Mouse (Mus musculus) hindbrain, embryonic 15.5 days (tissue): ENCODE measurements around the gene Arl5c. TPM values are rescaled to one million over a fixed set of nuclear protein-coding genes. Genes with fewer than 3 reads are reported as not detected.

ENCODE experiments used
- ATAC-seq: fragments of 200-750 bp; cut with Nextera tagmentation; 2 replicates; pipeline ENCODE4 v1.8.0; 2017; ENCODE audit warnings: low read depth, moderate number of reproducible peaks, moderate TSS enrichment; ENCODE audit not compliant: low FRiP score
- H3K27ac ChIP-seq: fragments of 300-500 bp; sonication (generic); replicated peaks from 2 replicates; pipeline ENCODE4 v1.5.1; 2015; ENCODE audit warnings: mild to moderate bottlenecking, inconsistent platforms
- H3K27me3 ChIP-seq: fragments of 300-500 bp; sonication (generic); 2 replicates; pipeline ENCODE4 v1.6.1; 2015; ENCODE audit warnings: control low read depth, inconsistent platforms
- H3K36me3 ChIP-seq: fragments of 300-500 bp; sonication (generic); 2 replicates; pipeline ENCODE4 v1.6.1; 2015; ENCODE audit warnings: control low read depth, inconsistent platforms
- H3K4me1 ChIP-seq: fragments of 300-500 bp; sonication (generic); replicated peaks from 2 replicates; pipeline ENCODE4 v1.6.1; 2015; ENCODE audit warnings: control low read depth, inconsistent platforms
- H3K4me2 ChIP-seq: fragments of 300-500 bp; sonication (generic); 2 replicates; pipeline ENCODE4 v1.6.1; 2015; ENCODE audit warnings: moderate library complexity, mild to moderate bottlenecking, inconsistent platforms
- H3K4me3 ChIP-seq: fragments of 300-500 bp; sonication (generic); 2 replicates; pipeline ENCODE4 v1.5.1; 2015; ENCODE audit warnings: mild to moderate bottlenecking, inconsistent platforms
- H3K9ac ChIP-seq: fragments of 300-500 bp; sonication (generic); 2 replicates; pipeline ENCODE4 v1.6.1; 2015; ENCODE audit warnings: inconsistent platforms
- H3K9me3 ChIP-seq: fragments of 300-500 bp; sonication (generic); 2 replicates; pipeline ENCODE4 v1.6.1; 2016; ENCODE audit warnings: control low read depth, inconsistent platforms
- WGBS: fragments of 180-500 bp; shearing (Covaris S2); methylation state at CpG from one replicate; pipeline ENCODE4 v1.1.7; 2015; 5-methylcytosine and 5-hydroxymethylcytosine counted together
- polyA plus RNA-seq: library from polyadenylated mRNA; unstranded; fragments of >200 nt; fragmentation: Nextera tagmentation; extraction: Ambion mirVana; gene quantifications from 2 replicates; pipeline ENCODE4 v1.2.1, GENCODE M21; 2015

The Arl5c gene
- polyA plus RNA-seq, 1 experiment from 2014 or later, result 12.9 TPM

DNA sequence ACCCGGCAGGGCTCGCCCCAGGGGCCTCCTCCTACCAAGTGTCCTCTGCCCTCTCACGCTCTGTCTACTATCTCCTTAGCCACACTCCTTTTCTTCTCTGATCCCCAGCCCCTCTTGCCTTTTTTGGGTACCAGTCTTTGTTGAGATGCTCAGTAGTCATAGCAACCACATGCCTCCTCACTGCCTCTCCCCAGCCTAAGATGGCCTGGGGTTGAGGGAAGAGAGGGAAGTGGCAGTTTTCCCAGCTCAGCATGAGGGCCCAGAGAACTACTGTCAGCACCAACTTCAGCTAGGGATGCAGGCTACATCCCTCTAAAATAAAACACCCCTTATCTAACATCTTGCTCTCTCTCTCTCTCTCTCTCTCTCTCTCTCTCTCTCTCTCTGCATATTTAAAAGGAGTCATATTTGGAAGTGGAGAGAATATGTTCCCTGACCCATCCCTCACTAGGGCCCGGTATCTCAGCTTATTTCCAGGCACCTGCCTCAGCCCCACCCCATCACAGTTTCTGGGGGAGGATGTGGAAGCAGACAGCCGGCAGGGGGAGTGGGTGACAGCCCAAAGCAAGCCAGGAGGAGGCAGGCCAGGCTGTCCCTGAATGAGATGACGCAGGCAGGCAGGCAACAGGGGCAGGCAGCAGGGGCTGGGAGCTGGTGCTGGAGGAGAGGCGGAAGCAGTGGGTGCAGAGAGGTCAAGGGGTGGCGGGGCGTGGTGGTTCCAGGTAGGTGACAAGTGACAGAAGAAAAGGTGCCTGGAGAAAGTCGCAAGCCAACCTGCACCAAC lies 23.1 kb upstream of the Arl5c start:
- no peaks in the 10 kb centered on the region for H3K9me3 ChIP-seq
- 24% methylated on average over 10 of the region's 10 CpGs for WGBS
- no peaks in the 10 kb centered on the region for H3K27me3 ChIP-seq
- H3K9ac ChIP-seq, result no peak overlapping the region
- H3K27ac ChIP-seq, result peak overlapping the region; percentile 66
- H3K4me3 ChIP-seq, result no peak overlapping the region
- peaks cover 38% of the 10 kb centered on the region for H3K36me3 ChIP-seq
- H3K4me2 ChIP-seq, result peak overlapping the region; percentile 82
- ATAC-seq, result no peak
- H3K4me1 ChIP-seq, result peaks cover 40% of the 10 kb centered on the region

DNA sequence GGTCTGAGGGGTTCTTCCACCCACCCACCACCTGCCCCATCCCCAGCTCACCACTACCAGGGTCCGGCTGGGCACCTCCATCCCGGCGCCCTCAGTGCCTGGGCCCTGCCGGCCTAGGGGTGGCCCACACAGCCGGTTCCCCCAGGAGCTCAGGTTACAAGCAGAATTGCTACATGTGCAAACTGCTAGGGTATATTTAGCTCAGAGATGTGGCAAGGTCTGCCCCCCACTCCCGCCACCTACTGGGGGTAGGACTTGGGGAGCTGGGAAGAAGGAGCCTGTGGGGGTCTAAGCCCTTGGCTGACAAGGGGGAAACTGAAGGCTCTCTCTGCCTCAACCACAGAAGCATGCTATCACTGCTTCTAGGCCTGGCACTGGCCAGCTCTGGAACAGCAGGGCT lies 22.2 kb upstream of the Arl5c start:
- Histone ChIP-seq H3K4me3 (no peak overlapping the region), H3K4me1 (peaks cover 36% of the 10 kb centered on the region), H3K36me3 (peaks cover 44% of the 10 kb centered on the region), H3K9me3 (no peaks in the 10 kb centered on the region), H3K27me3 (no peaks in the 10 kb centered on the region), H3K4me2 (no peak overlapping the region), H3K9ac (no peak overlapping the region), H3K27ac (no peak overlapping the region)
- WGBS, result 84% methylated on average over 6 of the region's 6 CpGs
- ATAC-seq, result no peak

DNA sequence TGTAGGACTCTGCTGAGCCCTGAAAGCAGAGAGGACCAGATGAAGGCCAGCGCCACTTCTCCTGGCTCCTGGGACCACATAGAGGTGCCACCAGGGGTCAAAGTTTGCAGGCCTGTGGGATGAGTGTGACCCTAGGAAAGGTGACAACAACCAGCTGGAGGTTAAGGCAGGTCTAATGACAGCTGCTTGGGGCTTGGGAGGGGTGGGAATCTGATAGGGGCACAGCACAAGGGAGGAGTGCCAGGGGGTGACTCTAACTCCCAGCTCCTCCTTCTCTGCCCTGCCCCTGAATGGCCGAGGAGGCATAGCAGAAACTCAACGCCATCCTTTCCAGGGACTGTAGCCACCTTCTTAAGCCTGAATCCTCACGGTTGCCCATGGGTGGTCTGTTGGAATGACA lies 20.8 kb upstream of the Arl5c start:
- peaks cover 47% of the 10 kb centered on the region for H3K36me3 ChIP-seq
- WGBS, result 80% methylated on average over 4 of the region's 4 CpGs
- no peaks in the 10 kb centered on the region for H3K27me3 ChIP-seq
- ATAC-seq, result no peak
- H3K9ac ChIP-seq, result no peak overlapping the region
- H3K4me1 ChIP-seq, result peaks cover 32% of the 10 kb centered on the region
- no peak overlapping the region for H3K4me3 ChIP-seq
- no peak overlapping the region for H3K27ac ChIP-seq
- H3K9me3 ChIP-seq, result no peaks in the 10 kb centered on the region
- no peak overlapping the region for H3K4me2 ChIP-seq

DNA sequence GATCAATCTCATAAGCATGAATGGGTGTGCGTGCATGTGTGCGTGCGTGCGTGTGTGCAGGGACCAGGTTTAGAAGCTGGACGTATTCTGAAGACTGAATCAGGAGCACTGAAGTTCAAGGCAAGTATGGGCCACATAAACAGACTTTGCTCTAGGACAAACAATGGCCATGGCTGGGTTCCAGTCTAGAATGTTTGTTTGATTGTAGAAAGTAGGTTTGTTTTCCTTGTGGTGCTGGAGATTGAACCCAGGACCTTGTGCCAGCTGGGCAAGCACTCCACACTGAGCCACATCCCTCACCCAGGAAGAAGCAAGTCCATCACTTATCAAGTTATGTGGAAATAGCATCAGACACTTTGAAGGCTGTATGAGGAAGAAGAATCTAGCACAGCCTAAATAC lies 20.2 kb upstream of the Arl5c start:
- Histone ChIP-seq H3K36me3 (peaks cover 50% of the 10 kb centered on the region), H3K9ac (no peak overlapping the region), H3K4me3 (no peak overlapping the region), H3K4me2 (no peak overlapping the region), H3K27me3 (no peaks in the 10 kb centered on the region), H3K27ac (no peak overlapping the region), H3K4me1 (peaks cover 26% of the 10 kb centered on the region), H3K9me3 (no peaks in the 10 kb centered on the region)
- ATAC-seq, result no peak
- WGBS, result 90% methylated on average over 5 of the region's 5 CpGs

DNA sequence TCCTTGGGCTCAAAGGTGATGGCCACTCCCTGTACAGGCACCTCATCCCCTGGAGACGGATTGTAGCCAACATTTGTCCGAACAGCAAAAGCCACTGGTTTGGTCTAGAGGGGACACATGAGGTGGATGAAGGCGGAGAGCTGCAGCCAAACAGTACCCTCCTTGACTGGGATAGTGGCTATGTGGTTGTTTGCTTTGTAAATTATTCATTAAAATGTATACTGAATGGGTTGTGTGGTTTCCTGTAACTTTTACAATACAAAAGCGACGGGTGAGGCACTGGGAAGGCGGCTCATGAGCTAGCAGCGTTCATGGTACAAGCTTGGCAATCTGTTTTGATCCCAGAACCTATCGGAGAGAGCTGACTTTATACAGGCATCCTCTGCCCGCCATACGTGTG lies 16.9 kb upstream of the Arl5c start:
- Histone ChIP-seq H3K4me1 (no peaks in the 10 kb centered on the region), H3K4me3 (no peak overlapping the region), H3K36me3 (peaks cover 70% of the 10 kb centered on the region), H3K9ac (no peak overlapping the region), H3K4me2 (no peak overlapping the region), H3K27me3 (no peaks in the 10 kb centered on the region), H3K27ac (no peak overlapping the region), H3K9me3 (no peaks in the 10 kb centered on the region)
- WGBS, result 87% methylated on average over 10 of the region's 10 CpGs
- no peak for ATAC-seq

DNA sequence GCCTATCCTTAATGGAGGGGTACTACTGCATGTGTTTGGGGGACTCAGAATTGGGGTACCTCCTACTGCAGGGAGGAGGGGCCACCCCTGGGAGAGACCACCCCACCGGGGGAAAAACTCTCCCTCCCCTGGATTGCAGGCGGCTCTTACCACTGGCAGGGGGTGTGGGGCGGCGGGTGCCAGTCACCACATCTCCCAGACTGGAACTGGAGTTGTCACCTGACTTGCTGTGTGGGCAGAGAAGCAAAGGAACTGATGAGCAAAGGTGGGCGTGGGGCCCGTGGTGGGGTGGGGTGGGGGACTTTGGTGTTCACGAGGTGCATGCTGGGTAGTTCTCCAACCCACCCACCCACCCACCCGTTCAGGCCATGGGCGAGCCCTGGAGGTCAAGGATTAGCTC lies 15.7 kb upstream of the Arl5c start:
- H3K9ac ChIP-seq, result no peak overlapping the region
- H3K9me3 ChIP-seq, result no peaks in the 10 kb centered on the region
- H3K4me1 ChIP-seq, result no peaks in the 10 kb centered on the region
- no peak overlapping the region for H3K4me3 ChIP-seq
- 64% methylated on average over 9 of the region's 9 CpGs for WGBS
- peaks cover 67% of the 10 kb centered on the region for H3K36me3 ChIP-seq
- no peak overlapping the region for H3K27ac ChIP-seq
- H3K27me3 ChIP-seq, result no peaks in the 10 kb centered on the region
- no peak overlapping the region for H3K4me2 ChIP-seq
- peak; percentile 33; the same call in 1 of the 2 replicates for ATAC-seq

DNA sequence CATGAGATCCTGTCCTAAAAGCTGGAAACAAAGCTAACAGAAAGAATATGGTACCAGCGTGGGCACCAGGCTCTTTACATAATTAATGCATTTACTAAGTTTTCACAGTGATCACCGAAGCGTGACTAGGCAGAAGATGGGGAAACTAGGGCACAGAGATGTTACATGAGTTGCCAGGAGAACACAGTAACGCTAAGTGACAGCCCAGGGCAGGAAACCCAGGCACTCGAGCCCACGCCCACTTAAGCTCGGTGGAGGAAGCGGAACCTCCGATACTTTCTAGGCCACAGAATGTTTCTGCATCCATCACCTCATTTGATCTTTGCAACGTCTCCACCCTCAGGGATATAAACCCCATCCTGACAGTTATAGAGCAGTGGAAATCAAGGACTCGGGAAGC lies 12.1 kb upstream of the Arl5c start:
- no peaks in the 10 kb centered on the region for H3K27me3 ChIP-seq
- no peaks in the 10 kb centered on the region for H3K9me3 ChIP-seq

DNA sequence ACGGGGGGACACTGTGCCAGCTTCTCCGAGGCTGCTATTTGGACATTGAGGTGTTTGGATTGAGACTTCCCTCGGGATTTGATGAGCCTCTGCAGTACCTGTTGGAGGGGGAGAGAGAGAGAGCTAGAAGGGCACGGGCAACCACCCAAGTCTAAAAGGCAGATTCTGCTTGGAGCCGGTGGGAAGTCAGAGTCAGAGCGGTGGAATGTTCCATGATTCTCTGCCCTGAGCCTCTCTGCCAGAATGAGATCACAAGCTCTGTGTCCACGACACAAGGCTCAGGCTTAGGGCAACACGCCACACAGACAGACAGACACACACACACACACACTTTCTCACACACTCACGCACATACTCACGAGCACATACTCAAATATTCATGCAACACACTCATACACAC lies 9.7 kb upstream of the Arl5c start:
- H3K36me3 ChIP-seq, result peaks cover 59% of the 10 kb centered on the region
- no peak overlapping the region for H3K27ac ChIP-seq
- H3K9me3 ChIP-seq, result no peaks in the 10 kb centered on the region
- no peak overlapping the region for H3K9ac ChIP-seq
- H3K4me2 ChIP-seq, result no peak overlapping the region
- ATAC-seq, result no peak
- H3K27me3 ChIP-seq, result no peaks in the 10 kb centered on the region
- H3K4me3 ChIP-seq, result no peak overlapping the region
- WGBS, result 83% methylated on average over 10 of the region's 10 CpGs
- peaks cover 20% of the 10 kb centered on the region for H3K4me1 ChIP-seq

More for the DNA sequence above, 12.1 kb upstream of the Arl5c start:
- no peak overlapping the region for H3K4me3 ChIP-seq
- H3K9ac ChIP-seq, result no peak overlapping the region
- peaks cover 11% of the 10 kb centered on the region for H3K4me1 ChIP-seq
- WGBS, result 85% methylated on average over 11 of the region's 11 CpGs
- H3K4me2 ChIP-seq, result no peak overlapping the region
- H3K27ac ChIP-seq, result no peak overlapping the region
- no peak for ATAC-seq
- peaks cover 61% of the 10 kb centered on the region for H3K36me3 ChIP-seq

DNA sequence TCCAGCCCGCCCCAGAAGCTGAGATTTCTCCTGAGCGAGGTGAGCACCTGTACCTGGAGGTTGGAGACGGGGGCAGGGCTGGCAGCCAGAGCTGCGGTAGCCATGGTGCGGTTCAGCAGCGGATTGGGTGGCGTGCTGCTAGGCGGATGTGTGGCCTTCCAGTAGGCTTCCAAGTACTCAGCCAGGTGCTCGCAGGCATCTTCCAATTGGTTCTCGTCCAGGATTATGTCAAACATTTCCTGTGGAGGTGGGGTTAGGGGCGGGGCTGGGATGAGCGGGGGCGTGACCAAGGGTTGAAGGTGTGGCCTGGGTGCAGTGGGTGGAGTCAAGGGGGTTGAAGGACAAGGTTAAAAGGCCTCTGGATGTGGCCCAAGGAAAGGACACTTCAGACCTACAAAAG lies 9.1 kb upstream of the Arl5c start:
- H3K36me3 ChIP-seq, result peaks cover 54% of the 10 kb centered on the region
- H3K4me1 ChIP-seq, result peaks cover 20% of the 10 kb centered on the region
- H3K4me2 ChIP-seq, result no peak overlapping the region
- 46% methylated on average over 13 of the region's 13 CpGs for WGBS
- no peak overlapping the region for H3K27ac ChIP-seq
- no peak overlapping the region for H3K9ac ChIP-seq
- H3K4me3 ChIP-seq, result no peak overlapping the region
- H3K9me3 ChIP-seq, result no peaks in the 10 kb centered on the region
- no peaks in the 10 kb centered on the region for H3K27me3 ChIP-seq
- no peak for ATAC-seq

DNA sequence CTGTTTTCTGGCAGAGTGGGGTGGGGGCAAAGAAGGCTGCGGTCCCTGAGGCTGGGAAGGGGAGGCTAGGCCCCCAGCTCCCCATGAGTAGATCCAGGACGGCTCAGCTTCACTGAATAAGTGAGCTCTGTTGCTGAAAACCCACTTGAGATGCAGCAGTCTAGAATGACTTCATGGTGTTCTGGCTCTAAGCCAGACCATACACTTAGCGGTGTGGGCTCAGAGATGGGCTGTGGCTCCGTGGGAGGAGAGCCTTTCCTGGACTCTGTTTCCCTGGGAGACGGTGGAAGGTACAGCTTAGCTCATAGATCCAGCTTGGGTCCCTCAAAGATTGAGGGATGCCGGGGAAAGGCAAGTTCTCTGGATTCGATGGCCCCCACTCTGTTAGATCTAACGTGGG lies 8.2 kb upstream of the Arl5c start:
- H3K4me2 ChIP-seq, result no peak overlapping the region
- H3K9me3 ChIP-seq, result no peaks in the 10 kb centered on the region
- WGBS, result 64% methylated on average over 8 of the region's 8 CpGs
- no peak overlapping the region for H3K9ac ChIP-seq
- ATAC-seq, result no peak
- H3K4me3 ChIP-seq, result no peak overlapping the region
- H3K4me1 ChIP-seq, result peaks cover 24% of the 10 kb centered on the region
- no peaks in the 10 kb centered on the region for H3K27me3 ChIP-seq
- peaks cover 45% of the 10 kb centered on the region for H3K36me3 ChIP-seq
- no peak overlapping the region for H3K27ac ChIP-seq

DNA sequence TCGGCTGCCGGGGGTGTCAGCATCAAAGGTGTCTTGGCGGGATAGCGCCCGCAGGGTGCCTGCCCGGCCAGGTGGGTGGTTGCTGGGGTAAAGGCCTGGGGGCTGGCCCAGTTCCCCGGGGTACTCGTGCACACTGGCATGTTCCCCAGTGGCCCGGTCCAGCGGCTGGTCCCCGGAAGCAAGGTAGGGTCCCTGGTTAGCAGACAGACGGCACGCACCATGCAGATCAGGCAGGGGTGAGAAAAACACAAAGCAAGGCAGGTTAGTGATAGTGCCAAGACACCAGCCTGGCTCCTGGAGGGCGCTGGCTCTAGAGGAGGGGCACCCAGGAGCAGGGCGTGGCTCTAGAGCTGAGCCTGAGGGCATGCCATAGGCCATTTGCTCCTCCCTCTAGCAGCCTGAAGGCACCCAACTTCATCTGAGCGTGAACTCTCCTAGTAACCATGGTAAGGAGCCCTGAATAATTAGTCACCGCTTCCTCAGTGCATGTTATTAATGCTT lies 7.2 kb upstream of the Arl5c start:
- H3K27me3 ChIP-seq, result no peaks in the 10 kb centered on the region
- no peak overlapping the region for H3K4me3 ChIP-seq
- WGBS, result 47% methylated on average over 17 of the region's 17 CpGs
- no peak overlapping the region; the same call in 1 of the 2 replicates for H3K4me2 ChIP-seq
- H3K9ac ChIP-seq, result no peak overlapping the region
- H3K27ac ChIP-seq, result no peak overlapping the region
- H3K4me1 ChIP-seq, result peaks cover 24% of the 10 kb centered on the region
- peaks cover 37% of the 10 kb centered on the region for H3K36me3 ChIP-seq
- ATAC-seq, result no peak
- no peaks in the 10 kb centered on the region for H3K9me3 ChIP-seq

DNA sequence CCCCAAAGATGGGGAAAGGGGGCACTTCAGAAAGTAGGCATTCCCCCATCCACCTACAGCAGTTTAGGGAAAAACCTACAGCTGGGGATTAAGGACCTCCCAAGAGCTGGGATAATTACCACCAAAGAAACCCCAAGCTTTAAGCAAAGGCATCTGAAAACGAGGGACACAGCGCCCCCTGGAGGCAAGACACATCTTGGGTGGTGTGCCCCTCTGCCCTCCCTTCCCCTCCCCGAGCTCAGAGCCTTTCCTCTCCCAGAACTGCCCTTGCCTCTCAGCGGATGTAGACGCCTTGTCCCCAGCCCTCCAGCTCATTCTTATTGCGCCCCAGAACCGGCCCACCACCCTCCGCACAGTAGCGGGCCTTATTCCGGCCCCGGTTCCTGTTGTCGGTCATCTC lies 6.6 kb upstream of the Arl5c start:
- H3K4me3 ChIP-seq, result no peak overlapping the region
- 17% methylated on average over 12 of the region's 12 CpGs for WGBS
- H3K27me3 ChIP-seq, result no peaks in the 10 kb centered on the region
- H3K4me1 ChIP-seq, result peaks cover 24% of the 10 kb centered on the region
- no peak for ATAC-seq
- peaks cover 31% of the 10 kb centered on the region for H3K36me3 ChIP-seq
- no peak overlapping the region for H3K9ac ChIP-seq
- no peaks in the 10 kb centered on the region for H3K9me3 ChIP-seq
- H3K27ac ChIP-seq, result no peak overlapping the region
- H3K4me2 ChIP-seq, result no peak overlapping the region; the same call in 1 of the 2 replicates

DNA sequence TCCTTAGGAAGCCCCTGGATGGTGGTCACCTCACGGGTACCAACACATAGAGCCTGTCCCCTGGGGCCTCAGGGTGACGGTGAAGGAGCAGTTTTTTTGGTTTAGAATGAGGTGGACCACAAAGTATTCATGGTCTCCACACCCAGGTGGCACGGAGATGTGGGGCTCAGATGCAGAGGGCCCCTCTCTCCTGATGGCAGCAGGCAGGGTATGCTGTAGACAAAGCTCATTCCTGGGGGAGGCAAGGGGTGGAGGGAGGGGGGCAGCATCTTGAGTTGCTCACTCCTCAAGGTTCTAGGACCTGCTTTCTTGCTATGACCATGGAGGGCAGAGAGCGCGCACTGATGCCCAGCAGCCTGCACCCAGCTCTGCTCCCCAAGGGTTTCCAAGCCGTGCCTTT lies 6.0 kb upstream of the Arl5c start:
- H3K9ac ChIP-seq, result no peak overlapping the region
- no peak overlapping the region for H3K27ac ChIP-seq
- H3K9me3 ChIP-seq, result no peaks in the 10 kb centered on the region
- H3K4me1 ChIP-seq, result peaks cover 24% of the 10 kb centered on the region
- H3K27me3 ChIP-seq, result no peaks in the 10 kb centered on the region
- no peak overlapping the region for H3K4me2 ChIP-seq
- ATAC-seq, result no peak
- no peak overlapping the region for H3K4me3 ChIP-seq
- H3K36me3 ChIP-seq, result peaks cover 26% of the 10 kb centered on the region
- WGBS, result 62% methylated on average over 6 of the region's 6 CpGs
